Mouse (Mus musculus): ENCODE measurements around the gene Pde2a.

DNA sequence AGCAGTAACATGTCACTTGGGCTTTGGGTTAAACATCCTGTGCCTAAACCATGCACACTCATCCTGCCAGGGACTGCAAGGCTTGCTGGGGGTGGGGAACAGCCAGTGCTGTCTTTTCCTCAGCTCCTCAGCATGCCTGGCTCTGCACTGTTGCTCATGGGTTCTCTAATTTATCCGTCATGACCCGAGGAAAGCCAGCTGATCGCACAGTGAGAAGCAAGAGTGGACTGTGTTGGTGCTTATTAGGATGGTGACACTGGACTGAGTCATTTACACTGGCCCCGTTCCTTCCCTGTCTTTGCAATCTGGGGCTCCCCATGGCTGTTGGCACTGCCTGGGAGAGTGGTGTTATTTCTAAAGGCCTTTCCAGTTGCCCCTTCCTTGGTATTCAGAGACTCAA, 22.7 kb downstream of the Pde2a start:
- TF ChIP-seq CTCF (IDR thresholded peaks at IDR 0.05; ENCODE audit: low read depth, low read length): no peak
- no peak for TF ChIP-seq POLR2A (IDR thresholded peaks at IDR 0.05; ENCODE audit: insufficient read depth, low read length)
- no peak for TF ChIP-seq EP300 (IDR thresholded peaks at IDR 0.05; ENCODE audit: insufficient read depth, low read depth, low read length)

Data from ES-Bruce4 (cell line).